In the genomic region with DNA sequence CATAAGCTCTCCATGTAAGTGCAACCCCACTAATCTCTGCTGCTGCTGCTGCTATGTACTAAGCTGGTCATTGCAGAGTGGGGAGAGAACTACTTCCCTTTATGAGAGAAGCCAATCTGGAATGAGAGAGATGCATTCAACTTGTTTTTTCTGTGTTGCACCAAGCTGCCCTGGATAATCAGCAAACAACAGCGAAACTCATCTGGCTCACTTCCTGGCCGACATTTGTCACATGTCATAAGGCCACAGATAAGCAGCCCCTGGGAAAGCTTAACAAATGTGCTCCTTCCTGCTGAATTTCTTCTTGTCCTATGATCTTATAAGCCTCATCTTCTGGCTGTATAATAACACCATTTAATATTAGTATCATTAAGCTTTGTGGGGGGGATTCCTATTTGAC, we compare ENCODE assay signal across 15 mouse cellular contexts.
DNase-seq lines count a peak whose midpoint lies in the region; ATAC-seq and TF ChIP-seq lines count a peak whose summit lies in the region.
"Had no signal": no experiment of that assay in that cellular context is flagged by ENCODE, and none has a peak within 500 bp of the region (broad histone marks: within the 10 kb centered on the region; RNA-seq: fewer than 3 reads in every experiment).

No protein-coding gene starts in this region.

- TF ChIP-seq RAD21 in MEL (IDR thresholded peaks at IDR 0.05; ENCODE audit: low read depth, low read length): no peak

- no peak for TF ChIP-seq POLR2A in MEL (IDR thresholded peaks at IDR 0.05; ENCODE audit: control insufficient read depth in 1 of 2, insufficient read depth in 1 of 2, low read depth in 1 of 2, low read length in 2 of 2, poor library complexity in 1 of 2)
- TF ChIP-seq POLR2A in brain, embryonic 14.5 days (IDR thresholded peaks at IDR 0.05; ENCODE audit: borderline replicate concordance, extremely low read depth, insufficient read depth, insufficient read length, poor library complexity, severe bottlenecking): no peak

- H3K4me1 ChIP-seq in heart, postnatal 0 days (ENCODE audit: control insufficient read depth, insufficient read depth): peaks cover 7% of the 10 kb centered on the region; the same call in 1 of the 2 replicates
- no peaks in the 10 kb centered on the region for H3K4me1 ChIP-seq in heart, embryonic 10.5 days
- no peaks in the 10 kb centered on the region for H3K4me1 ChIP-seq in MEL (ENCODE audit: control insufficient read depth in 1 of 2, insufficient read depth in 2 of 2, low read length in 2 of 2)
- H3K4me1 ChIP-seq: forebrain, embryonic 13.5 days; midbrain, embryonic 15.5 days had no signal

- no peak for TF ChIP-seq CTCF in heart, postnatal 0 days (IDR thresholded peaks at IDR 0.05; ENCODE audit: low read depth)
- no peak for TF ChIP-seq CTCF in MEL (IDR thresholded peaks at IDR 0.05 in 2 of 3, conservative IDR thresholded peaks at IDR 0.05 in 1 of 3; ENCODE audit: control insufficient read depth in 1 of 3, insufficient read depth in 1 of 3, low read depth in 2 of 3, low read length in 3 of 3, poor library complexity in 1 of 3, severe bottlenecking in 1 of 3)
- no peak for TF ChIP-seq CTCF in brain, embryonic 14.5 days (IDR thresholded peaks at IDR 0.05; ENCODE audit: borderline replicate concordance, extremely low read depth, insufficient read depth, insufficient read length)

- 0 out of 2 replicates have a peak overlapping the region, but pooled peaks have one; percentile 0 for H3K4me2 ChIP-seq in heart, postnatal 0 days (ENCODE audit: low read depth, low read length)
- H3K4me2 ChIP-seq: forebrain, embryonic 13.5 days; limb, embryonic 13.5 days; midbrain, embryonic 15.5 days had no signal

- peak; percentile 9 for DNase-seq in heart, postnatal 0 days (ENCODE audit: low spot score)
- DNase-seq in heart, embryonic 10.5 days (ENCODE audit: low spot score): no peak
- peak; percentile 34 for DNase-seq in kidney, postnatal 14 days
- no peak for DNase-seq in kidney, adult 9 months
- peak; percentile 59 for DNase-seq in MEL (ENCODE audit: low read depth, low spot score)
- DNase-seq in brain, embryonic 14.5 days (ENCODE audit: low read depth): peak; percentile 8
- DNase-seq: gastrocnemius, postnatal 14 days; lung, postnatal 14 days; right cerebral cortex, postnatal 4 days; thymus, postnatal 25 days had no signal

- TF ChIP-seq EP300 in heart, postnatal 0 days (IDR thresholded peaks at IDR 0.05; ENCODE audit: low read depth): no peak
- TF ChIP-seq EP300 in MEL (IDR thresholded peaks at IDR 0.05; ENCODE audit: low read depth in 1 of 2, low read length in 2 of 2): peak; percentile 65 to 68; a peak in 3 of 4 replicates

- no peaks in the 10 kb centered on the region for H3K36me3 ChIP-seq in heart, postnatal 0 days (replicated peaks; ENCODE audit: control insufficient read depth, insufficient read depth, low read length)
- H3K36me3 ChIP-seq in heart, embryonic 10.5 days: no peaks in the 10 kb centered on the region
- H3K36me3 ChIP-seq in MEL (ENCODE audit: control insufficient read depth in 1 of 2, insufficient read depth in 2 of 2, low read length in 2 of 2): no peaks in the 10 kb centered on the region
- H3K36me3 ChIP-seq: limb, embryonic 13.5 days; midbrain, embryonic 15.5 days had no signal

- WGBS in heart, postnatal 0 days: 6% methylated on average over 2 of the region's 2 CpGs
- WGBS in heart, embryonic 10.5 days: 27% methylated on average over 2 of the region's 2 CpGs

- H3K27ac ChIP-seq in heart, postnatal 0 days (ENCODE audit: low read depth): no peak overlapping the region
- H3K27ac ChIP-seq in heart, embryonic 10.5 days: no peak overlapping the region
- no peak overlapping the region for H3K27ac ChIP-seq in MEL (ENCODE audit: control insufficient read depth, low read depth, low read length)
- H3K27ac ChIP-seq: forebrain, embryonic 13.5 days; limb, embryonic 13.5 days; midbrain, embryonic 15.5 days had no signal

- no peaks in the 10 kb centered on the region for H3K79me2 ChIP-seq in MEL (ENCODE audit: control insufficient read depth, insufficient read depth, low read length, poor library complexity)

- no peaks in the 10 kb centered on the region for H3K9me3 ChIP-seq in heart, postnatal 0 days (replicated peaks; ENCODE audit: control insufficient read depth, low read length)
- H3K9me3 ChIP-seq in heart, embryonic 10.5 days: no peaks in the 10 kb centered on the region
- no peaks in the 10 kb centered on the region for H3K9me3 ChIP-seq in MEL (replicated peaks; ENCODE audit: insufficient read depth, low read length)
- H3K9me3 ChIP-seq: limb, embryonic 13.5 days; megakaryocyte, embryonic 14.5 days had no signal

- H3K9ac ChIP-seq in heart, postnatal 0 days (replicated peaks; ENCODE audit: low read depth, low read length): no peak overlapping the region
- no peak overlapping the region for H3K9ac ChIP-seq in MEL (ENCODE audit: control insufficient read depth, low read depth, low read length, poor library complexity, severe bottlenecking)
- H3K9ac ChIP-seq: forebrain, embryonic 13.5 days; limb, embryonic 13.5 days; midbrain, embryonic 15.5 days had no signal

- H3K27me3 ChIP-seq in heart, postnatal 0 days (ENCODE audit: control insufficient read depth, insufficient read depth, low read length): no peaks in the 10 kb centered on the region
- H3K27me3 ChIP-seq in heart, embryonic 10.5 days (ENCODE audit: insufficient read depth, poor library complexity, severe bottlenecking): no peaks in the 10 kb centered on the region
- no peaks in the 10 kb centered on the region for H3K27me3 ChIP-seq in MEL (ENCODE audit: control insufficient read depth in 1 of 2, insufficient read depth in 2 of 2, low read length in 2 of 2)
- H3K27me3 ChIP-seq: forebrain, embryonic 13.5 days; limb, embryonic 13.5 days; megakaryocyte, embryonic 14.5 days; midbrain, embryonic 15.5 days had no signal

- no peak overlapping the region for H3K4me3 ChIP-seq in heart, postnatal 0 days (ENCODE audit: low read depth, low read length)
- H3K4me3 ChIP-seq in heart, embryonic 10.5 days: no peak overlapping the region
- H3K4me3 ChIP-seq in MEL (ENCODE audit: control insufficient read depth in 1 of 2, insufficient read depth in 1 of 2, low read depth in 2 of 2, low read length in 2 of 2): no peak overlapping the region
- H3K4me3 ChIP-seq: forebrain, embryonic 13.5 days; limb, embryonic 13.5 days; megakaryocyte, embryonic 14.5 days; midbrain, embryonic 15.5 days had no signal

- no peak for ATAC-seq in heart, postnatal 0 days (ENCODE audit: insufficient read depth, low read depth)
- ATAC-seq in CD4-positive, CD25-positive, alpha-beta regulatory T cell, adult 4 months: no peak
- ATAC-seq: forebrain, embryonic 13.5 days; midbrain, embryonic 15.5 days had no signal

TF ChIP-seq in MEL, 35 proteins besides CTCF, POLR2A, EP300 and RAD21:
- peak; percentile 74; the same call in 1 of the 2 replicates for TF ChIP-seq USF1 (IDR thresholded peaks at IDR 0.05; ENCODE audit: low read depth, low read length)
- TF ChIP-seq ZC3H11A (IDR thresholded peaks at IDR 0.05; ENCODE audit: low read depth, low read length): no peak
- TF ChIP-seq SIN3A (IDR thresholded peaks at IDR 0.05; ENCODE audit: low read length): no peak
- peak; percentile 51 for TF ChIP-seq GATA1 (IDR thresholded peaks at IDR 0.05; ENCODE audit: low read depth, low read length)
- peak; percentile 48; the same call in 1 of the 2 replicates for TF ChIP-seq ETS1 (IDR thresholded peaks at IDR 0.05; ENCODE audit: low read depth, low read length)
TF ChIP-seq in MEL: peak in this region for 3.

Comparison
In these comparisons a context has a peak if more than half of its experiments do, and no peak if none do; other contexts are left out.
1. DNase-seq: peak in heart, postnatal 0 days (single experiment), kidney, postnatal 14 days (single experiment), MEL (single experiment) and brain, embryonic 14.5 days (single experiment); none in heart, embryonic 10.5 days (single experiment) and kidney, adult 9 months (single experiment).